Mouse (Mus musculus) MEL (cell line): ENCODE data around the gene Cnpy3.

Experiments
- CTCF ChIP-seq, 3 experiments: IDR thresholded peaks in 2 of 3; conservative IDR thresholded peaks in 1 of 3; 2 replicates each; pipeline ENCODE4 v1.5.1; 2011 to 2012; ENCODE audit warnings: low read length in 3 of 3, low read depth in 2 of 3, mild to moderate bottlenecking in 2 of 3, improper control_type of control experiment in 1 of 3, inconsistent platforms in 1 of 3, mixed read lengths in 1 of 3, moderate library complexity in 1 of 3; ENCODE audit not compliant: control insufficient read depth in 1 of 3, insufficient read depth in 1 of 3, poor library complexity in 1 of 3, severe bottlenecking in 1 of 3
- E2F4 ChIP-seq: IDR thresholded peaks from 2 replicates; pipeline ENCODE4 v1.6.1; 2011; ENCODE audit warnings: low read depth, low read length, improper control_type of control experiment, borderline replicate concordance
- EP300 ChIP-seq, 2 experiments: IDR thresholded peaks; 2 replicates each; pipeline ENCODE4 v1.6.1; 2011; ENCODE audit warnings: improper control_type of control experiment in 2 of 2, low read length in 2 of 2, low read depth in 1 of 2, mild to moderate bottlenecking in 1 of 2
- HCFC1 ChIP-seq: IDR thresholded peaks from 2 replicates; pipeline ENCODE4 v1.6.1; 2012; ENCODE audit warnings: low read depth, mild to moderate bottlenecking, inconsistent platforms, low read length, improper control_type of control experiment, moderate library complexity
- JUND ChIP-seq: IDR thresholded peaks from 2 replicates; pipeline ENCODE4 v1.6.1; 2011; ENCODE audit warnings: low read depth, mild to moderate bottlenecking, improper control_type of control experiment, low read length
- KAT2A ChIP-seq: conservative IDR thresholded peaks from 2 replicates; pipeline ENCODE4 v1.6.1; 2012; ENCODE audit warnings: low read depth, low read length, improper control_type of control experiment, inconsistent platforms
- MAX ChIP-seq: IDR thresholded peaks from 2 replicates; pipeline ENCODE4 v1.6.1; 2011; ENCODE audit warnings: low read length, improper control_type of control experiment
- MAZ ChIP-seq: IDR thresholded peaks from 2 replicates; pipeline ENCODE4 v1.6.1; 2012; ENCODE audit warnings: low read depth, mild to moderate bottlenecking, inconsistent platforms, low read length, improper control_type of control experiment
- MYC ChIP-seq: IDR thresholded peaks from 2 replicates; pipeline ENCODE4 v1.6.1; 2011; ENCODE audit warnings: low read depth, mild to moderate bottlenecking, low read length, improper control_type of control experiment, moderate library complexity
- SMC3 ChIP-seq: IDR thresholded peaks from 2 replicates; pipeline ENCODE4 v1.6.1; 2011; ENCODE audit warnings: low read depth, low read length, improper control_type of control experiment
- TAL1 ChIP-seq: IDR thresholded peaks from 2 replicates; pipeline ENCODE4 v1.6.1; 2012; ENCODE audit warnings: mild to moderate bottlenecking, inconsistent platforms, low read length, moderate library complexity, mixed read lengths
- UBTF ChIP-seq: IDR thresholded peaks from 2 replicates; pipeline ENCODE4 v1.6.1; 2012; ENCODE audit warnings: low read depth, mild to moderate bottlenecking, inconsistent platforms, low read length, improper control_type of control experiment, moderate library complexity, borderline replicate concordance; ENCODE audit not compliant: insufficient read depth

DNA sequence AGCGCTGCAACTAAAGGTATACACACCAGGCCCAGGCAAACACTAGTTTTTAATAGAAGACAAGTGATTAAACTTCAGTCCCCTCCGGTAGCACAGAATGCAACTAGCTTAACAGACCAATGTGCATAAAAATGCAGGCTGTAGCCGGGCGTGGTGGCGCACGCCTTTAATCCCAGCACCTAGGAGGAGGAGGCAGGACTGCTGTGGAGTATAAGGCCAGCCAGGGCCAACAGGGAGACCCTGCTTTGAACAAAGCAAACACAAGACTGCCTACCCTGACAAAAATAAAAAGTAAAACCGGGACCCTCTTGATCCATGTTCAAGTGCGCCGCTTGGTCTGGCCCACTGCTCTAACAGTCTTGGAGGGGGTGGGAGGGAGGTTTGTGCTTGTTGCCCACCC is 23.1 kb upstream of the Cnpy3 start:
- no peak for TF ChIP-seq UBTF
- TF ChIP-seq CTCF (IDR thresholded peaks at IDR 0.05 in 2 of 3, conservative IDR thresholded peaks at IDR 0.05 in 1 of 3; ENCODE audit: control insufficient read depth in 1 of 3, insufficient read depth in 1 of 3, low read depth in 2 of 3, low read length in 3 of 3, poor library complexity in 1 of 3, severe bottlenecking in 1 of 3), result no peak
- TF ChIP-seq MYC, result no peak
- TF ChIP-seq EP300 (IDR thresholded peaks at IDR 0.05; ENCODE audit: low read depth in 1 of 2, low read length in 2 of 2), result no peak
- TF ChIP-seq E2F4, result no peak
- TF ChIP-seq JUND, result no peak
- no peak for TF ChIP-seq TAL1
- no peak for TF ChIP-seq MAZ
- no peak for TF ChIP-seq KAT2A
- no peak for TF ChIP-seq SMC3
- no peak for TF ChIP-seq HCFC1
- TF ChIP-seq MAX, result no peak
